Mouse (Mus musculus): Measurements from ENCODE around the gene Cul1.

DNA sequence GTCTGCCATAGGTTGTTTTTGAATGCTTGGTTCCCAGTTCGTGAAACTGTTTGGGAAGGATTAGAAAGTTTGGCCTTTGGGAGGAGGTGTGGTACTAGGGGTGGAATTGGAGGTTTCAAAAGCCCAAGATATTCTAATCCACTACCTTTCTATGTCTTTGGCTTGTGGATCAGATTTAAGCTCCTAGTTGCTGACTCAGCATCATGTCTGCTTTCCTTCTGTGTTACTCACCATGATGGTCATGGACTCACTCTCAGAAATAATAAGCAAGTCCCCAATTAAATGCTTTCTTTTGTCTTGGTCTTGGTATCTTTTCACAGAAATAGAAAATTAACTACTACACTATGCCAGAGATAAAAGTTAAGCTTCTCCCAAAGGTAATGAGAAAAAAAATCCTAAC is 5.5 kb upstream of the Cul1 start:
- TF ChIP-seq CTCF (IDR thresholded peaks at IDR 0.05; ENCODE audit: insufficient read depth, low read length) (no peak), POLR2A (IDR thresholded peaks at IDR 0.05; ENCODE audit: borderline replicate concordance, extremely low read depth, low read depth, low read length) (no peak)
